Mouse (Mus musculus) lung, postnatal 0 days (tissue): Measurements from ENCODE around the gene Npr1. TPM values are rescaled to one million over a fixed set of nuclear protein-coding genes. Genes with fewer than 3 reads are reported as not detected.

Source experiments
- ATAC-seq: fragments of 200-750 bp; cut with Nextera tagmentation; 2 replicates; pipeline ENCODE4 v1.8.0; 2017; ENCODE audit warnings: moderate library complexity
- DNase-seq: peaks from one replicate; pipeline ENCODE4 v3.0.0-alpha.2; 2016; ENCODE audit warnings: low spot score
- H3K27ac ChIP-seq: fragments of 300-500 bp; sonication (generic); 2 replicates; pipeline ENCODE4 v1.5.1; 2014; ENCODE audit warnings: antibody characterized with exemption, mild to moderate bottlenecking, low read length, mixed read lengths
- H3K27me3 ChIP-seq: fragments of 300-500 bp; sonication (generic); replicated peaks from 2 replicates; pipeline ENCODE4 v1.6.1; 2014; ENCODE audit warnings: low read length, mixed read lengths; ENCODE audit not compliant: insufficient read depth
- H3K36me3 ChIP-seq: fragments of 300-500 bp; sonication (generic); 2 replicates; pipeline ENCODE4 v1.6.1; 2014; ENCODE audit warnings: low read length, mixed read lengths; ENCODE audit not compliant: insufficient read depth
- H3K4me1 ChIP-seq: fragments of 300-500 bp; sonication (generic); 2 replicates; pipeline ENCODE4 v1.6.1; 2014; ENCODE audit warnings: antibody characterized with exemption, low read depth, low read length, mixed read lengths; ENCODE audit not compliant: insufficient read depth
- H3K4me2 ChIP-seq: fragments of 300-500 bp; sonication (generic); replicated peaks from 2 replicates; pipeline ENCODE4 v1.6.1; 2014; ENCODE audit warnings: low read depth, mild to moderate bottlenecking, low read length, moderate library complexity, mixed read lengths
- H3K4me3 ChIP-seq: fragments of 300-500 bp; sonication (generic); 2 replicates; pipeline ENCODE4 v1.5.1; 2014; ENCODE audit warnings: low read depth, low read length
- H3K9ac ChIP-seq: fragments of 300-500 bp; sonication (generic); replicated peaks from 2 replicates; pipeline ENCODE4 v1.6.1; 2014; ENCODE audit warnings: low read depth, mild to moderate bottlenecking
- H3K9me3 ChIP-seq: fragments of 300-500 bp; sonication (generic); 2 replicates; pipeline ENCODE4 v1.6.1; 2016; ENCODE audit warnings: low read length, mixed read lengths
- CTCF ChIP-seq: IDR thresholded peaks from 2 replicates; pipeline ENCODE4 v1.5.1; 2016; ENCODE audit warnings: antibody characterized with exemption, mild to moderate bottlenecking
- EP300 ChIP-seq: IDR thresholded peaks from 2 replicates; pipeline ENCODE4 v1.6.1; 2016; ENCODE audit warnings: antibody characterized with exemption, mild to moderate bottlenecking, control low read depth
- WGBS: fragments of 180-500 bp; shearing (Covaris S2); extraction: QIAGEN DNeasy Blood & Tissue Kit; methylation state at CpG from one replicate; pipeline ENCODE4 v1.1.7; 2014; 5-methylcytosine and 5-hydroxymethylcytosine counted together
- polyA plus RNA-seq: library from polyadenylated mRNA; unstranded; fragments of >200 nt; fragmentation: Nextera tagmentation; extraction: Ambion mirVana; gene quantifications from 2 replicates; pipeline ENCODE4 v1.2.1, GENCODE M21; 2015

Npr1 gene
- polyA plus RNA-seq, 1 experiment from 2014 or later = 30.0 TPM

DNA sequence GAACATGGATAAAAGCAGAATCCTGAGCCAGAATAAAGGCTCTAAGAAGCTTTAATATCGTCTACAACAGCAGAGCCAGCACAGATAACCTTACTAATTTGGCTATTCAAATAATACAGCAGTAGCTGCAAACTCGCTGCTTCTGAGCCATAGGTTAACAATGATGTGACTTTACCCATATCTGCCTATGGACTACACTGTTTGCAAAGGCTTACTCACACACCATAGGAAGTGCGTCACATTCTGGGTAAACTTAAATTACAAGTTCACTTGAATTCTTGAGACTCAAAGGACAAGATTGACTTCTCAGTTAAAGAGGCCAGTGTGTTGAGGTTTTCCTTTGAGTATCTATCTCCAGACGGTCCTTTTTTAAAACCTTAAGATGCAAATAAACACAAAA lies 37.8 kb upstream of the Npr1 start:
- Histone ChIP-seq H3K27ac (no peak overlapping the region), H3K4me3 (no peak overlapping the region), H3K27me3 (no peaks in the 10 kb centered on the region), H3K36me3 (peaks cover 36% of the 10 kb centered on the region), H3K4me2 (no peak overlapping the region), H3K9me3 (no peaks in the 10 kb centered on the region), H3K4me1 (peaks cover 16% of the 10 kb centered on the region; the same call in 1 of the 2 replicates), H3K9ac (no peak overlapping the region)
- TF ChIP-seq CTCF (no peak), EP300 (0 out of 2 replicates have a peak, but pooled peaks have one; percentile 20)
- 56% methylated on average over 4 of the region's 4 CpGs for WGBS
- DNase-seq (peak; percentile 51), ATAC-seq (no peak)

- Histone ChIP-seq H3K27ac (no peak overlapping the region), H3K4me2 (no peak overlapping the region), H3K9ac (no peak overlapping the region), H3K27me3 (no peaks in the 10 kb centered on the region), H3K9me3 (no peaks in the 10 kb centered on the region), H3K36me3 (peaks cover 28% of the 10 kb centered on the region), H3K4me1 (no peaks in the 10 kb centered on the region), H3K4me3 (no peak overlapping the region)
- no peak for DNase-seq
- no peak for TF ChIP-seq EP300
- no peak for TF ChIP-seq CTCF
- no peak for ATAC-seq
Observed at GRCm38 (mm10) chr3:90497597-90497996, 31.9 kb upstream of the Npr1 start.

DNA sequence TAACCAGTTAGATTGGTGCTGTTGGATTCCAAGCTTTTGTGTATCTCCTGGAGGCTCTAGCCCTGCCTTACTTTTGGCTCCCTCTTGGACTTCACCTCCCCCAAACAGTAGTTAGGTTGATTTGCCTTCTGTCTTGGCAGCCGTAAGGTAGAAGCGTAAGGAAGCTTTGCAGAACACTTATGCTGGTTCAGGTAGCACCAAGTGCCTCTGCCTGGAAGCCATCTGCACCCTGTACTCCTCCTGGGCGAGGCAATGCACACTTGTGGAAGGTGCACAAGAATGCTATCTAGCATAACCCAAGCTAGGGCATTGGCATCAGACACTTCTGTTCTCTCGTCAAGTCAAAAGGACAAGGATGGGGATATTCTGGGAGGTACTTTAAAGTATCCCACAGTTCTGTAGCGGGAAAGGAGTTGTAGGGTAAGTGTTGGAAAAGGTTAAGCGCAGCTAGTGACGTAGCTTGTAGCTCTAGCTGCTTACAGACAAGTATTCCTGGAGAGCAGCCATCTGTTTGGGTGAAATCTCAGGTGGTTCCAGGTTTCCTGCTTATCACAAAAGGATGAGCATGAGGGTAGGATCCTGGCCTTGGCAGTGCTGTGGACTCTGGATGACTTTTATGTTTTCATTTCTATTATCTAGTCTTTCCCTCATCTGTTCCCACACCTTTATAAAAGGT lies 30.3 kb upstream of the Npr1 start:
- H3K4me3 ChIP-seq = no peak overlapping the region
- DNase-seq (peak; percentile 32), ATAC-seq (0 out of 2 replicates have a peak, but pooled peaks have one; percentile 10)
- H3K9ac ChIP-seq = no peak overlapping the region
- H3K36me3 ChIP-seq = peaks cover 19% of the 10 kb centered on the region
- no peak overlapping the region for H3K4me2 ChIP-seq
- TF ChIP-seq CTCF (no peak), EP300 (no peak)
- no peaks in the 10 kb centered on the region for H3K27me3 ChIP-seq
- no peaks in the 10 kb centered on the region for H3K9me3 ChIP-seq
- 66% methylated on average over 7 of the region's 7 CpGs for WGBS
- H3K27ac ChIP-seq = no peak overlapping the region
- H3K4me1 ChIP-seq = no peaks in the 10 kb centered on the region

GRCm38 (mm10) chr3:90493831-90494540 lies 28.3 kb upstream of the Npr1 start:
- Histone ChIP-seq H3K4me3 (no peak overlapping the region), H3K4me1 (0 out of 2 replicates have a peak, but pooled peaks cover 4% of the 10 kb centered on the region), H3K9me3 (no peaks in the 10 kb centered on the region), H3K36me3 (peaks cover 16% of the 10 kb centered on the region), H3K27me3 (no peaks in the 10 kb centered on the region), H3K9ac (no peak overlapping the region), H3K4me2 (no peak overlapping the region), H3K27ac (no peak overlapping the region)
- ATAC-seq = no peak
- TF ChIP-seq CTCF (no peak), EP300 (no peak)
- 48% methylated on average over 4 of the region's 4 CpGs for WGBS
- DNase-seq = no peak

DNA sequence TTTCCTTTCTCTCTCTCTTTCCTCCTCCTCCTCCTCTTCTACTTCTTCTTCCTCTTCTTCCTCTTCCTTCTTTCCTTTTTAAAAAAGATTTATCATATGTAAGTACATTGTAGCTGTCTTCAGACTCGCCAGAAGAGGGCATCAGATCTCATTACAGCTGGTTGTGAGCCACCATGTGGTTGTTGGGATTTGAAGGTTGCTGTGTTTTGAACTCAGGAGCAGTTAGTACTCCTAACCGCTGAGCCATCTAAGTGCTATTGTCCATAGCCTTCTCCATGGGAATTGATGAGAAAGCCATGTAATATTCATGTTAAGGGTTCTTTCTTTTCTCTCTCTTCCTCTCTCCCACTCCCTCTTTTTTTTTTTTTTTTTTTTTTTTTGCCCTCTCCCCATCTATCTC lies 25.7 kb upstream of the Npr1 start:
- Histone ChIP-seq H3K27me3 (no peaks in the 10 kb centered on the region), H3K36me3 (peaks cover 5% of the 10 kb centered on the region; the same call in 1 of the 2 replicates), H3K9me3 (no peaks in the 10 kb centered on the region), H3K9ac (no peak overlapping the region), H3K27ac (no peak overlapping the region), H3K4me1 (0 out of 2 replicates have a peak, but pooled peaks cover 4% of the 10 kb centered on the region), H3K4me3 (no peak overlapping the region), H3K4me2 (no peak overlapping the region)
- TF ChIP-seq EP300 (no peak), CTCF (peak; percentile 65)
- DNase-seq = peak; percentile 45
- ATAC-seq = no peak
- 38% methylated on average over 2 of the region's 2 CpGs for WGBS

DNA sequence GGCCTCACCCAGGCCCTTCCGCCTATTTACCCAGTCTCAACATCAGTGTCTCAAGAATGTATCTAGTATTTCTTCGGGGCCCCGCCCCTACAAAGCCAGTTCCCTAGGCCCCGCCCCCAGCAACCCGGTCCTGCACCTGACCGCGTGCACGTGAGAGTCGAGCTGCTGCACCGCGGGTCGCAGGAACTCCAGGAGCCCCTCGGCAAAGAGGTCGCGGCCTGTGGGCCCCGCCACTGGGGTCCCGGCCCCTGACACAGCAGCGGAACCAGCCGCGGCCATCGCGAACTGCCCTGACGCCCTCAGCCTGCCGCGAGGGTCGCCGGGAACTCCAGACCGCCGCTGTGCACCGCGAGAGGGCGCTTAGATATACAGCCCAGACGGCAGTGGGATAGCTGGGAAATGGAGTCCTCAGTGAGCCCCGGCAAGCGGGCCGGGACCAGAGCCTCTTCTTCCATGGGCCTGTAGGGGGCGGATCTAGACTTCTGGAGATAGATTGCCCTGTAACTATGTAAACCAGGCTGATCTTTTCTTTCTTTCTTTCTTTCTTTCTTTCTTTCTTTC lies 25.1 kb upstream of the Npr1 start, which contains the start of gene Snapin:
Snapin (minus strand) TSS at position 338 of the 561 bp plus-strand sequence.
- TF ChIP-seq CTCF (peak; percentile 97), EP300 (no peak)
- under 1% methylated on average over 37 of the region's 37 CpGs for WGBS
- H3K4me1 ChIP-seq = 0 out of 2 replicates have a peak, but pooled peaks cover 4% of the 10 kb centered on the region
- H3K27ac ChIP-seq = peak within 1 kb of the TSS; percentile 93
- DNase-seq (peak; percentile 99), ATAC-seq (peak; percentile 98)
- H3K9ac ChIP-seq = peak within 1 kb of the TSS; percentile 70
- no peaks in the 10 kb centered on the region for H3K27me3 ChIP-seq
- peaks cover 5% of the 10 kb centered on the region; the same call in 1 of the 2 replicates for H3K36me3 ChIP-seq
- H3K4me3 ChIP-seq = peak within 1 kb of the TSS; percentile 85
- H3K9me3 ChIP-seq = no peaks in the 10 kb centered on the region
- peak within 1 kb of the TSS; percentile 59 for H3K4me2 ChIP-seq
